Mouse (Mus musculus): ENCODE data around the gene Crim1.

DNA sequence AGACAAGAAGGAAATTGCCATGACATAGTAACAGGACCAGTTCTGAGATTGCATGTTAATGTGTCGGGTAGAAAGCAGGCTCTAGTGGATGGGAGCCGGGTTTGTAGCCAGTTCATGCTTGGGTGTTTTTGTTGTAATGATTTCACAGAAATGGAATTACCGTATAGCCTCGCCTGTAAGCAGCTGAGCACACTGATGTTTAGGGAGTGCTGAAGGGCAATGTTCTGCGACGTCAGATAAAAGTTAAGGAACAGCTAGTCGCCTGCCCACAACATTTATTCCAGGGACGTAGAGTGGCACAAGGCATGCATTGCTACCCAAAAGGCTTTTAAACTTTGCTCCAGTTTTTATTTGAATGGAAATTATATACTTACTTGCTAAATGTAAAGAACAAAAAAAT lies 131.4 kb downstream of the Crim1 start:
- TF ChIP-seq TAL1 (IDR thresholded peaks at IDR 0.05; ENCODE audit: low read length), result no peak
- TF ChIP-seq GATA1 (IDR thresholded peaks at IDR 0.05; ENCODE audit: low read length), result no peak

Data from erythroblast, embryonic 14.5 days (primary cell).